Comparison of ENCODE assay signal across 9 mouse cellular contexts in genomic region chr10:89747221-89747905, GRCm38 (mm10). TPM values are rescaled to one million over a fixed set of nuclear protein-coding genes. Genes with fewer than 3 reads are reported as not detected.
DNase-seq lines count a peak whose midpoint lies in the region; ATAC-seq lines count a peak whose summit lies in the region.
"Had no signal": no experiment of that assay in that cellular context is flagged by ENCODE, and none has a peak within 500 bp of the region (broad histone marks: within the 10 kb centered on the region; RNA-seq: fewer than 3 reads in every experiment).

No protein-coding gene starts in this region.

- H3K36me3 ChIP-seq in hindbrain, embryonic 15.5 days = no peaks in the 10 kb centered on the region
- no peaks in the 10 kb centered on the region for H3K36me3 ChIP-seq in hindbrain, embryonic 13.5 days
- no peaks in the 10 kb centered on the region for H3K36me3 ChIP-seq in kidney, embryonic 16.5 days (ENCODE audit: insufficient read depth, low read length)
- H3K36me3 ChIP-seq: limb, embryonic 10.5 days had no signal

- H3K9ac ChIP-seq in hindbrain, embryonic 15.5 days = no peak overlapping the region
- no peak overlapping the region for H3K9ac ChIP-seq in hindbrain, embryonic 13.5 days
- H3K9ac ChIP-seq in kidney, embryonic 16.5 days (replicated peaks; ENCODE audit: low read length) = no peak overlapping the region
- H3K9ac ChIP-seq: lung, embryonic 14.5 days had no signal

- DNase-seq in CD4-positive, CD25-positive, alpha-beta regulatory T cell, adult 2 months (ENCODE audit: low read depth, low spot score) = peak; percentile 57
- peak; percentile 16 for DNase-seq in cerebellum, adult 8-10 months
- DNase-seq in c-Kit-positive CD71-positive TER-119-positive erythroid progenitor cells, embryonic 14.5 days (ENCODE audit: low spot score) = no peak
- DNase-seq: lung, embryonic 14.5 days had no signal

- WGBS in hindbrain, embryonic 15.5 days = 92% methylated on average over 8 of the region's 8 CpGs
- WGBS in hindbrain, embryonic 13.5 days = 90% methylated on average over 8 of the region's 8 CpGs
- 85% methylated on average over 8 of the region's 8 CpGs for WGBS in kidney, embryonic 16.5 days

- no peak for ATAC-seq in hindbrain, embryonic 15.5 days (ENCODE audit: low FRiP score, low read depth)
- ATAC-seq in hindbrain, embryonic 13.5 days (ENCODE audit: low FRiP score) = no peak
- ATAC-seq in megakaryocyte progenitor cell, adult 5-6 weeks (replicated peaks; ENCODE audit: poor library complexity) = peak; percentile 7; the same call in 1 of the 2 replicates
- ATAC-seq in kidney, embryonic 16.5 days (ENCODE audit: low FRiP score, low TSS enrichment) = no peak

- no peak overlapping the region for H3K27ac ChIP-seq in hindbrain, embryonic 15.5 days (replicated peaks)
- H3K27ac ChIP-seq in hindbrain, embryonic 13.5 days = no peak overlapping the region
- H3K27ac ChIP-seq in kidney, embryonic 16.5 days (ENCODE audit: low read length) = no peak overlapping the region
- H3K27ac ChIP-seq: limb, embryonic 10.5 days had no signal

- H3K9me3 ChIP-seq in hindbrain, embryonic 15.5 days = no peaks in the 10 kb centered on the region
- 0 out of 2 replicates have a peak, but pooled peaks cover 5% of the 10 kb centered on the region for H3K9me3 ChIP-seq in hindbrain, embryonic 13.5 days
- H3K9me3 ChIP-seq in kidney, embryonic 16.5 days (ENCODE audit: low read length) = no peaks in the 10 kb centered on the region
- H3K9me3 ChIP-seq: limb, embryonic 10.5 days had no signal

- no peak overlapping the region for H3K4me3 ChIP-seq in hindbrain, embryonic 15.5 days
- no peak overlapping the region for H3K4me3 ChIP-seq in hindbrain, embryonic 13.5 days
- no peak overlapping the region for H3K4me3 ChIP-seq in kidney, embryonic 16.5 days (ENCODE audit: low read length)
- H3K4me3 ChIP-seq: limb, embryonic 10.5 days had no signal

- H3K4me2 ChIP-seq in hindbrain, embryonic 15.5 days = peak overlapping the region; percentile 23; the same call in 1 of the 2 replicates
- H3K4me2 ChIP-seq in hindbrain, embryonic 13.5 days = no peak overlapping the region
- no peak overlapping the region for H3K4me2 ChIP-seq in kidney, embryonic 16.5 days (replicated peaks; ENCODE audit: low read depth, low read length)
- H3K4me2 ChIP-seq: lung, embryonic 14.5 days had no signal

- H3K27me3 ChIP-seq in hindbrain, embryonic 15.5 days = no peaks in the 10 kb centered on the region
- H3K27me3 ChIP-seq in hindbrain, embryonic 13.5 days = no peaks in the 10 kb centered on the region
- H3K27me3 ChIP-seq in kidney, embryonic 16.5 days (ENCODE audit: insufficient read depth, low read length) = no peaks in the 10 kb centered on the region

- peaks cover 15% of the 10 kb centered on the region for H3K4me1 ChIP-seq in hindbrain, embryonic 15.5 days (replicated peaks)
- H3K4me1 ChIP-seq in hindbrain, embryonic 13.5 days (replicated peaks) = peaks cover 13% of the 10 kb centered on the region
- peaks cover 31% of the 10 kb centered on the region for H3K4me1 ChIP-seq in kidney, embryonic 16.5 days (ENCODE audit: insufficient read depth, low read length)

RNA-seq across cellular contexts. Expression of gene Uhrf1bp1l, which starts 2.6 kb away (rescaled TPM):
- polyA plus RNA-seq in hindbrain, embryonic 15.5 days (2015; fragmentation: Nextera tagmentation; extraction: Ambion mirVana) = 27.0 and 31.1 TPM in 2 replicates
- polyA plus RNA-seq in hindbrain, embryonic 13.5 days (2015; fragmentation: Nextera tagmentation; extraction: Ambion mirVana) = 31.1 and 34.9 TPM in 2 replicates
- total RNA-seq in megakaryocyte progenitor cell, adult 5-6 weeks (2015) = 62.9 and 71.0 TPM in 2 replicates
- total RNA-seq in megakaryocyte progenitor cell, adult 5-6 weeks (2017) = 31.8 and 41.7 TPM in 2 replicates
- polyA plus RNA-seq in kidney, embryonic 16.5 days (2015; fragmentation: Nextera tagmentation; extraction: Ambion mirVana) = 35.9 and 38.6 TPM in 2 replicates

RNA-seq across cellular contexts. Expression of gene Actr6, which starts 15.3 kb away (rescaled TPM):
- polyA plus RNA-seq in hindbrain, embryonic 15.5 days (2015; fragmentation: Nextera tagmentation; extraction: Ambion mirVana) = 46.5 and 51.6 TPM in 2 replicates
- polyA plus RNA-seq in hindbrain, embryonic 13.5 days (2015; fragmentation: Nextera tagmentation; extraction: Ambion mirVana) = 57.2 and 58.0 TPM in 2 replicates
- 28.4 and 38.2 TPM in 2 replicates for total RNA-seq in megakaryocyte progenitor cell, adult 5-6 weeks (2015)
- 28.9 TPM in 2 replicates for total RNA-seq in megakaryocyte progenitor cell, adult 5-6 weeks (2017)
- 27.4 and 31.6 TPM in 2 replicates for polyA plus RNA-seq in kidney, embryonic 16.5 days (2015; fragmentation: Nextera tagmentation; extraction: Ambion mirVana)
